28 mouse cellular contexts compared by ENCODE assay signal in genomic region chr1:152720969-152721368, GRCm38 (mm10). TPM values are rescaled to one million over a fixed set of nuclear protein-coding genes. Genes with fewer than 3 reads are reported as not detected.
A peak's percentile ranks its signal among the peaks of the same experiment; 100 is the strongest.
DNase-seq lines count a peak whose midpoint lies in the region; ATAC-seq lines count a peak whose summit lies in the region.
"Had no signal": no experiment of that assay in that cellular context is flagged by ENCODE, and none has a peak within 500 bp of the region (broad histone marks: within the 10 kb centered on the region; RNA-seq: fewer than 3 reads in every experiment).

No protein-coding gene starts in this region.

- peak; percentile 5 for DNase-seq in CD4-positive, CD25-positive, alpha-beta regulatory T cell, adult 2 months (ENCODE audit: low read depth, low spot score)
- peak; percentile 65 for DNase-seq in 416B (ENCODE audit: low read depth)
- no peak for DNase-seq in embryonic facial prominence, embryonic 10.5 days (ENCODE audit: low spot score)
- DNase-seq in thymus, postnatal 10 days (ENCODE audit: low spot score in 2 of 2): no peak
- DNase-seq: adrenal gland, postnatal 10 days; cerebellum, adult 9-11 months; kidney, adult 9 months; kidney, postnatal 25 days; left cerebral cortex, postnatal 4 days; lung, adult 18-20 months; lung, postnatal 14 days; spleen, adult 18-20 months; thymus, adult 2 months had no signal

- H3K9me3 ChIP-seq in embryonic facial prominence, embryonic 10.5 days: no peaks in the 10 kb centered on the region
- H3K9me3 ChIP-seq: embryonic facial prominence, embryonic 13.5 days; heart, embryonic 15.5 days; midbrain, embryonic 12.5 days; neural tube, embryonic 13.5 days had no signal

- peaks cover 10% of the 10 kb centered on the region for H3K4me1 ChIP-seq in embryonic facial prominence, embryonic 10.5 days
- H3K4me1 ChIP-seq: midbrain, embryonic 12.5 days; neural tube, embryonic 13.5 days had no signal

- no peak overlapping the region for H3K4me3 ChIP-seq in embryonic facial prominence, embryonic 10.5 days
- H3K4me3 ChIP-seq: embryonic facial prominence, embryonic 13.5 days; heart, embryonic 15.5 days; midbrain, embryonic 12.5 days; neural tube, embryonic 13.5 days had no signal

- no peaks in the 10 kb centered on the region for H3K36me3 ChIP-seq in embryonic facial prominence, embryonic 10.5 days (replicated peaks)
- H3K36me3 ChIP-seq: embryonic facial prominence, embryonic 13.5 days; heart, embryonic 15.5 days; midbrain, embryonic 12.5 days; neural tube, embryonic 13.5 days had no signal

- no peaks in the 10 kb centered on the region for H3K27me3 ChIP-seq in embryonic facial prominence, embryonic 10.5 days (replicated peaks; ENCODE audit: low read depth, poor library complexity, severe bottlenecking)
- H3K27me3 ChIP-seq: embryonic facial prominence, embryonic 13.5 days; heart, embryonic 15.5 days; midbrain, embryonic 12.5 days; neural tube, embryonic 13.5 days had no signal

- no peak overlapping the region for H3K27ac ChIP-seq in embryonic facial prominence, embryonic 10.5 days (replicated peaks)
- H3K27ac ChIP-seq: embryonic facial prominence, embryonic 13.5 days; heart, embryonic 15.5 days; midbrain, embryonic 12.5 days; neural tube, embryonic 13.5 days had no signal

- 85% methylated on average over 4 of the region's 4 CpGs for WGBS in embryonic facial prominence, embryonic 10.5 days

- ATAC-seq in CD4-positive, CD25-positive, alpha-beta regulatory T cell, adult 4 months: no peak
- peak; percentile 75 for ATAC-seq in granulocyte monocyte progenitor cell, adult 5-6 weeks (replicated peaks; ENCODE audit: poor library complexity, severe bottlenecking)
- ATAC-seq in megakaryocyte progenitor cell, adult 5-6 weeks (replicated peaks; ENCODE audit: poor library complexity): peak; percentile 71
- ATAC-seq in frontal cortex, adult (ENCODE audit: low TSS enrichment): no peak
- ATAC-seq: forebrain, embryonic 14.5 days had no signal

RNA-seq across cellular contexts. Expression of gene Apobec4, which starts 29.4 kb away (rescaled TPM):
- not detected for polyA plus RNA-seq in CD4-positive, CD25-positive, alpha-beta regulatory T cell, adult 4 months (2017; shearing (Covaris generic))
- total RNA-seq in granulocyte monocyte progenitor cell, adult 5-6 weeks (2014; fragmentation: Nextera tagmentation): not detected in 2 replicates
- total RNA-seq in granulocyte monocyte progenitor cell, adult 5-6 weeks (2017): not detected in 2 replicates
- total RNA-seq in megakaryocyte progenitor cell, adult 5-6 weeks (2015): not detected in 2 replicates
- total RNA-seq in megakaryocyte progenitor cell, adult 5-6 weeks (2017): not detected in 2 replicates
- not detected in 2 replicates for polyA plus RNA-seq in embryonic facial prominence, embryonic 10.5 days (2016; fragmentation: Nextera tagmentation; extraction: Ambion mirVana)
- total RNA-seq: adrenal gland, postnatal 10 days; gastrocnemius, postnatal 4 days; layer of hippocampus, adult 8-10 months; left cerebral cortex, adult 18-20 months; left cerebral cortex, postnatal 4 days; liver, adult 2 months had no signal
- polyA plus RNA-seq: embryonic facial prominence, embryonic 13.5 days; heart, embryonic 15.5 days; hindbrain, embryonic 11.5 days; liver, adult 2 months; midbrain, embryonic 12.5 days; neural tube, embryonic 13.5 days; stomach, embryonic 16.5 days; thymus, adult 2 months had no signal

RNA-seq across cellular contexts. Expression of gene Rgl1, which starts 45.2 kb away (rescaled TPM):
- under 1 TPM; 0.09 to 0.19 TPM for polyA plus RNA-seq in CD4-positive, CD25-positive, alpha-beta regulatory T cell, adult 4 months (2017; shearing (Covaris generic))
- 1.6 and 3.3 TPM in 2 replicates for total RNA-seq in granulocyte monocyte progenitor cell, adult 5-6 weeks (2014; fragmentation: Nextera tagmentation)
- 0.46 and 2.1 TPM in 2 replicates for total RNA-seq in granulocyte monocyte progenitor cell, adult 5-6 weeks (2017)
- total RNA-seq in megakaryocyte progenitor cell, adult 5-6 weeks (2015): 1.3 and 1.6 TPM in 2 replicates
- total RNA-seq in megakaryocyte progenitor cell, adult 5-6 weeks (2017): 1.4 and 2.7 TPM in 2 replicates
- 28.0 and 30.8 TPM in 2 replicates for polyA plus RNA-seq in embryonic facial prominence, embryonic 10.5 days (2016; fragmentation: Nextera tagmentation; extraction: Ambion mirVana)

RNA-seq across cellular contexts. Expression of gene Arpc5, which starts 45.4 kb away (rescaled TPM):
- 100 to 1,000 TPM; 479 to 556 TPM for polyA plus RNA-seq in CD4-positive, CD25-positive, alpha-beta regulatory T cell, adult 4 months (2017; shearing (Covaris generic))
- 175 and 199 TPM in 2 replicates for total RNA-seq in granulocyte monocyte progenitor cell, adult 5-6 weeks (2014; fragmentation: Nextera tagmentation)
- 115 and 134 TPM in 2 replicates for total RNA-seq in granulocyte monocyte progenitor cell, adult 5-6 weeks (2017)
- total RNA-seq in megakaryocyte progenitor cell, adult 5-6 weeks (2015): 264 and 298 TPM in 2 replicates
- total RNA-seq in megakaryocyte progenitor cell, adult 5-6 weeks (2017): 127 and 137 TPM in 2 replicates
- 198 and 199 TPM in 2 replicates for polyA plus RNA-seq in embryonic facial prominence, embryonic 10.5 days (2016; fragmentation: Nextera tagmentation; extraction: Ambion mirVana)

Comparison
In these comparisons a context has a peak if more than half of its experiments do, and no peak if none do; other contexts are left out.
1. DNase-seq: peak in CD4-positive, CD25-positive, alpha-beta regulatory T cell, adult 2 months (single experiment) and 416B (single experiment); none in embryonic facial prominence, embryonic 10.5 days (single experiment) and thymus, postnatal 10 days (0 of 2).
2. ATAC-seq: peak in granulocyte monocyte progenitor cell, adult 5-6 weeks (single experiment) and megakaryocyte progenitor cell, adult 5-6 weeks (single experiment); none in CD4-positive, CD25-positive, alpha-beta regulatory T cell, adult 4 months (single experiment) and frontal cortex, adult (single experiment).